Mouse (Mus musculus): ENCODE measurements at regions not wholly inside any gene's neighbourhood (a gene's known extent, or its start where the extent isn't known, plus 50 kb on each side); places are given as distances from the start of the nearest gene placed in this dataset.

- no peaks in the 10 kb centered on the region for H3K9me3 ChIP-seq
- no peak overlapping the region for H3K27ac ChIP-seq (replicated peaks)
- no peak overlapping the region for H3K4me2 ChIP-seq (replicated peaks)
- no peaks in the 10 kb centered on the region for H3K27me3 ChIP-seq
- H3K9ac ChIP-seq (replicated peaks), result no peak overlapping the region
- no peak overlapping the region for H3K4me3 ChIP-seq
- 0 out of 2 replicates have a peak, but pooled peaks have one; percentile 34 for ATAC-seq (ENCODE audit: low FRiP score, low read depth)
- 70% methylated on average over 4 of the region's 4 CpGs for WGBS
- no peaks in the 10 kb centered on the region for H3K4me1 ChIP-seq
- H3K36me3 ChIP-seq, result no peaks in the 10 kb centered on the region
These were observed 685.5 kb upstream of the Tenm3 start for GRCm38 (mm10) chr8:49529294-49529693.

DNA sequence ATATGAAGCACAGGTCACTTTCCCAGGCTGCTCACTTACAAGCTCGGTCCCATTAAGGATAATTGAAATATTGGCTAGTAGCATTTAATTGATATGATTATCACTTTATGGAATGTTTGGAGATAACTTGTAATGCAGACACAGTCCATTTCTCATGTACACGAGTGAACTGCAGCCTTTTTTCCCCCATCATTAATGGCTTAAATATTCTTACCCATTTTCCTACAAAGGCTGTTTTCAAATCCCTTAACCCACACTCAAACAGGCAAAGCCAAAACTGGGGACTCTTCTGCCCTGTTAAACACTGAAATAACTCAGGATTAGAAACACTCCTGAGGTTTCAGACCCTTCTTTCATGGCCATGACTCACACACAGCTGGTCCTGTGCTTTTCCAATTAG lies 649.2 kb upstream of the Tenm3 start:
- no peak for ATAC-seq (ENCODE audit: low FRiP score, low read depth)
- no peak overlapping the region for H3K9ac ChIP-seq (replicated peaks)
- H3K27me3 ChIP-seq, result no peaks in the 10 kb centered on the region
- no peaks in the 10 kb centered on the region for H3K9me3 ChIP-seq
- no peak overlapping the region for H3K27ac ChIP-seq (replicated peaks)
- no peaks in the 10 kb centered on the region for H3K4me1 ChIP-seq
- no peak overlapping the region for H3K4me2 ChIP-seq (replicated peaks)
- H3K4me3 ChIP-seq, result no peak overlapping the region
- H3K36me3 ChIP-seq, result no peaks in the 10 kb centered on the region
- 60% methylated on average over 2 of the region's 2 CpGs for WGBS

GRCm38 (mm10) chr8:49485284-49485683 lies 641.5 kb upstream of the Tenm3 start:
- Histone ChIP-seq H3K4me3 (no peak overlapping the region), H3K4me1 (0 out of 2 replicates have a peak, but pooled peaks cover 2% of the 10 kb centered on the region), H3K4me2 (replicated peaks) (no peak overlapping the region), H3K36me3 (no peaks in the 10 kb centered on the region), H3K9me3 (no peaks in the 10 kb centered on the region), H3K9ac (replicated peaks) (no peak overlapping the region), H3K27me3 (no peaks in the 10 kb centered on the region), H3K27ac (replicated peaks) (no peak overlapping the region)
- no peak for ATAC-seq (ENCODE audit: low FRiP score, low read depth)
- WGBS, result 68% methylated on average over 4 of the region's 4 CpGs

DNA sequence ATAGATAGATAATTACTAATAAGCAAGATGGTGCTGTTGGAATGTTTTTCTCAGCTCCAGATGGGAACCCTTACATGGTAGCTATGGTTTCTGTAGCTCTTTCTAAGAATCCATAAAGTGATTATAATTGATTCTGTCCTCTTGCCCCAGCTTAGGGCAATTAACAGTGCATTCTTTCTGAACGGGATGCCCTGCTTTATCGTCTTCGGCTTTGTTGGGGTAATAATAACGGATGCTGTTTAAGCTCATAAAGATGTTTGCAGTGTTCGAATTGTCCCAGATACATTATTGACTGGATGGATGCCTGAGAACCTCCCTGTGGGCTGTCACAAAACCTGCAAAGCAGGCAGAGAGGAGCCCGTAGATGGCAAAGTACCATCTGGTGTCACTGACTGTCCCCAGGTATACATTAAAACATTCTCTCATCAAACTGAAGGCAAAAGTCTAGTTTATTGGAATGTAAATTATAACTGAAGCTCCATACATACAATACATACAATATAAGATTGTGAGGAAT lies 637.8 kb upstream of the Tenm3 start:
- no peak overlapping the region for H3K9ac ChIP-seq (replicated peaks)
- H3K27me3 ChIP-seq, result no peaks in the 10 kb centered on the region
- H3K9me3 ChIP-seq, result no peaks in the 10 kb centered on the region
- H3K36me3 ChIP-seq, result no peaks in the 10 kb centered on the region
- H3K4me3 ChIP-seq, result no peak overlapping the region
- no peak for ATAC-seq (ENCODE audit: low FRiP score, low read depth)
- H3K4me1 ChIP-seq, result 0 out of 2 replicates have a peak, but pooled peaks cover 2% of the 10 kb centered on the region
- 66% methylated on average over 6 of the region's 6 CpGs for WGBS
- H3K27ac ChIP-seq (replicated peaks), result no peak overlapping the region
- H3K4me2 ChIP-seq (replicated peaks), result no peak overlapping the region

- Histone ChIP-seq H3K36me3 (no peaks in the 10 kb centered on the region), H3K4me3 (no peak overlapping the region), H3K4me2 (replicated peaks) (no peak overlapping the region), H3K9me3 (no peaks in the 10 kb centered on the region), H3K9ac (replicated peaks) (no peak overlapping the region), H3K27me3 (no peaks in the 10 kb centered on the region), H3K4me1 (peaks cover 22% of the 10 kb centered on the region), H3K27ac (replicated peaks) (no peak overlapping the region)
- no peak for ATAC-seq (ENCODE audit: low FRiP score, low read depth)
- 36% methylated on average over 14 of the region's 14 CpGs for WGBS
These were observed 622.3 kb upstream of the Tenm3 start for GRCm38 (mm10) chr8:49465911-49466518.

DNA sequence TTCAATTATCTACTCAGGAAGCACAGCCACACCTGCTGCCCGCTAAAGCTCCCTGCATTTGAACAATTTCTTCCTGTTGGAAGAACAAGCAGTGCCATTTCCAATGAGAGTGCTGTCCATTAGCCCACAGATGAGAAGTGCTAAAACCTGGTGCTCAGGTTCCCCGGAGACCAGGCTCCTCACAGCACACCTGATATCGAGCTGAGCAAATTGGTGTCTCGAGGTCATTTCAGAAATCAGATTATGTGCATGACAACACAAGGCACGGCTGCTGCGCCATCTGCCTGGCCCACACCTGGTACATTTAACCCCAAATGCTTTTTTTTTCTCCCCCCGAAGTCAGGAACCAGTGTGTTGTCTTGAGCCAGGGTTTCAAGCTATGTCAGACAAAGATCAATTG lies 621.3 kb upstream of the Tenm3 start:
- Histone ChIP-seq H3K36me3 (no peaks in the 10 kb centered on the region), H3K9me3 (no peaks in the 10 kb centered on the region), H3K4me1 (peaks cover 22% of the 10 kb centered on the region), H3K4me2 (replicated peaks) (no peak overlapping the region), H3K4me3 (no peak overlapping the region), H3K9ac (replicated peaks) (no peak overlapping the region), H3K27ac (replicated peaks) (no peak overlapping the region), H3K27me3 (no peaks in the 10 kb centered on the region)
- ATAC-seq (ENCODE audit: low FRiP score, low read depth), result 0 out of 2 replicates have a peak, but pooled peaks have one; percentile 13
- WGBS, result 58% methylated on average over 7 of the region's 7 CpGs

GRCm38 (mm10) chr8:49462602-49463001 lies 618.9 kb upstream of the Tenm3 start:
- peak overlapping the region; percentile 58; the same call in 1 of the 2 replicates for H3K27ac ChIP-seq (replicated peaks)
- WGBS, result 38% methylated on average over 8 of the region's 8 CpGs
- peaks cover 22% of the 10 kb centered on the region for H3K4me1 ChIP-seq
- H3K9me3 ChIP-seq, result no peaks in the 10 kb centered on the region
- no peak overlapping the region for H3K9ac ChIP-seq (replicated peaks)
- no peaks in the 10 kb centered on the region for H3K27me3 ChIP-seq
- H3K36me3 ChIP-seq, result no peaks in the 10 kb centered on the region
- no peak overlapping the region for H3K4me3 ChIP-seq
- no peak for ATAC-seq (ENCODE audit: low FRiP score, low read depth)
- 0 out of 2 replicates have a peak overlapping the region, but pooled peaks have one; percentile 2 for H3K4me2 ChIP-seq (replicated peaks)

DNA sequence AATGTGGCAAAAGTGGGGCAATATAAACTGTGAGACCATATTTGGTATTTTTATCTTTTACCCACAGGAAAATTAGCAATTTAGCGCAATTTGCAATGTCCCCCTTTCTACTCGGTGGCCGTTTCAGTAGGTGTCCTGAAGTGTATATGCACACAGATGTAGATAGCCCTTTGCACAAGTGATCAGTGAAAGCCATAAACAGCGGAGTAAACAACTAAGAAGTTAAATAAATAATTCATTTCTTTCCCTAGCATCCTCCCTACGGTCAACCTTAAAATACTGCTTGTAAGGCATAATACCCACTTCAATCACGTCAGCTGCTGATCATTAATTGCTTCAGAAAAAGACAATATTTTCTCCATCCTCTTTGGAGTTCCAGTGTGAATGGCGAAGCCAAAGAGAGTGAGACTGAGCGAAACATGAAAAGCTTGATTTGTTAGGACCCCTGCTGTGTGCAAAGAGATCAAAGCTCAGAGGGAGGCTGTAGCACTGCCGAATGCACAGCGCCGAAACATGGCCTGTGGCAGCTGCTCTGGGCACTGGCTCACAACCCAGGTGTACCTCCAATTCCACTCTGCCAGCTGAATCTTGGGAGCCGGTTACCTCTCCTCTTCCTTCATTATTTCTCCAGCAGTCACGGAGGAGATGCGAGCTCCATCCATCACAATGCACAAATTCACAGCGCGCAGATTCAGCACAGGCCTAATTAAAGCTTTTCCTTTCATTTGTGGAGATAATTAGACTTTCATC lies 618.1 kb upstream of the Tenm3 start:
- Histone ChIP-seq H3K4me3 (peak overlapping the region; percentile 8; the same call in 1 of the 2 replicates), H3K27ac (replicated peaks) (peak overlapping the region; percentile 61), H3K36me3 (no peaks in the 10 kb centered on the region), H3K4me1 (peaks cover 22% of the 10 kb centered on the region), H3K9ac (replicated peaks) (no peak overlapping the region), H3K9me3 (no peaks in the 10 kb centered on the region), H3K4me2 (replicated peaks) (peak overlapping the region; percentile 40), H3K27me3 (no peaks in the 10 kb centered on the region)
- peak; percentile 87 for ATAC-seq (ENCODE audit: low FRiP score, low read depth)
- WGBS, result 14% methylated on average over 16 of the region's 16 CpGs

- H3K4me3 ChIP-seq, result no peak overlapping the region
- H3K4me1 ChIP-seq, result 0 out of 2 replicates have a peak, but pooled peaks cover 9% of the 10 kb centered on the region
- no peaks in the 10 kb centered on the region for H3K36me3 ChIP-seq
- H3K9ac ChIP-seq (replicated peaks), result no peak overlapping the region
- no peak overlapping the region for H3K27ac ChIP-seq (replicated peaks)
- peaks cover 4% of the 10 kb centered on the region; the same call in 1 of the 2 replicates for H3K27me3 ChIP-seq
- H3K4me2 ChIP-seq (replicated peaks), result no peak overlapping the region
- no peaks in the 10 kb centered on the region for H3K9me3 ChIP-seq
- WGBS, result 39% methylated on average over 5 of the region's 5 CpGs
- ATAC-seq (ENCODE audit: low FRiP score, low read depth), result peak; percentile 34; the same call in 1 of the 2 replicates
These were observed 601.7 kb upstream of the Tenm3 start for GRCm38 (mm10) chr8:49445444-49445843.

DNA sequence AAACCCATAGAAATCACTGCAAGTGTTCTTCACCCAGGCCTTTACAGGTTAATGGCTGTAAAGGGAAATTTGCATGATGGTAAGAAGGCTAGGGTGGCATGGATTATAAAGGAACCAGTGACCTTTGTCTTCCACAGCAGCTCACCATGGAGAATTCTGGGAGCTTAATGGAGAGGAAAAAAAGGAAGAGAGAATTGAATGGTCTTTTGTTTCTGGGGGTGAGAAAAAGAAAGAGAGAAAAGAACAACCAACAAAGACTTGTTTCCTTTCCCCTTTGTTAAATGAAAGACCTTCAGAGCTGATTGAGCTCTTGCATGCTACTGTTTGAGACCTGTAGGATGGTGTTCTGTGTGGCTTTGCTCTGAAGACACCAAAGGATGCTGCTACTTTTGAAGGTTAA lies 597.5 kb upstream of the Tenm3 start:
- ATAC-seq (ENCODE audit: low FRiP score, low read depth), result no peak
- H3K9ac ChIP-seq (replicated peaks), result no peak overlapping the region
- H3K4me3 ChIP-seq, result no peak overlapping the region

DNA sequence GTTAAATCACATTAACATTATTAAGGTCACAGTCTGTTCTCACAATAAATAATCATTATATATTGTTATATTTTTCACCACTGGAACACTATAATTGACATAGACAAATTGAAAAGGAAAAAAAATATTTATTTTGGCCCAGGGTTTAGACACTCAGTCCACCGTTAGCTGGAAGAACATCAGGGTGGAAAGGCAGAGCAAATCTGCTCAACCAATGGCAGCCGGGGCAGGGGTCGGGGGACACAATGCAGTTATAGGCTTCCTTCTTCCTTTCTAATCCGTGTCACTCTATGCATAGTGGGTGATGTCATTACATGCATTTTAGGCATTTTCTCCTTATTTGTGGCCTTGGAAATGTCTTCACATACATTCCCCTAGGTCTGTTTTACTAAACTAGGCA lies 552.8 kb upstream of the Tenm3 start:
- H3K27ac ChIP-seq (replicated peaks), result no peak overlapping the region
- H3K27me3 ChIP-seq, result no peaks in the 10 kb centered on the region
- no peak for ATAC-seq (ENCODE audit: low FRiP score, low read depth)
- no peaks in the 10 kb centered on the region for H3K4me1 ChIP-seq
- no peak overlapping the region for H3K4me3 ChIP-seq
- no peaks in the 10 kb centered on the region for H3K36me3 ChIP-seq
- no peak overlapping the region for H3K9ac ChIP-seq (replicated peaks)
- no peak overlapping the region for H3K4me2 ChIP-seq (replicated peaks)
- WGBS, result 77% methylated on average over 4 of the region's 4 CpGs
- H3K9me3 ChIP-seq, result no peaks in the 10 kb centered on the region

More for the DNA sequence above, 597.5 kb upstream of the Tenm3 start:
- H3K4me1 ChIP-seq, result 0 out of 2 replicates have a peak, but pooled peaks cover 9% of the 10 kb centered on the region
- no peak overlapping the region for H3K4me2 ChIP-seq (replicated peaks)
- peaks cover 4% of the 10 kb centered on the region; the same call in 1 of the 2 replicates for H3K27me3 ChIP-seq
- H3K27ac ChIP-seq (replicated peaks), result no peak overlapping the region
- no peaks in the 10 kb centered on the region for H3K36me3 ChIP-seq
- H3K9me3 ChIP-seq, result no peaks in the 10 kb centered on the region

DNA sequence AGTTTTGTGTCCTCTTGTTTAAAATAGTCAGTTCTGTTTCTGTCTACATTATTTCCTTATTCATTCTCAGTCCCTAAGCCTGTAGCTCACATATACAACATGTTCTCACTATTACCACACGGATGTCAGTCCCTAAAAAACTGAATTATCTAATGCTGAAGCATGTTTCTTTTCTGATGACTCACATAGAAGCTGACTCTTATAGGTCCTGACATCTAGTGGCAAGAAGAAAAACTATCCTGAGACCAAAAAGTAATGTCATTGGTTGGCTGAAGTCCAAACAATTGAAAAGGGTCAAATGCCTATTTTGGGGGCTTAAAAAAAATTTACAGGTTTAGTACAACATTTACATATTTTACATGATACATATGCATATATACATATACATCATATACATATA lies 551.3 kb upstream of the Tenm3 start:
- no peaks in the 10 kb centered on the region for H3K27me3 ChIP-seq
- H3K36me3 ChIP-seq, result no peaks in the 10 kb centered on the region
- ATAC-seq (ENCODE audit: low FRiP score, low read depth), result no peak
- no peaks in the 10 kb centered on the region for H3K9me3 ChIP-seq
- H3K4me2 ChIP-seq (replicated peaks), result no peak overlapping the region
- H3K27ac ChIP-seq (replicated peaks), result no peak overlapping the region
- WGBS, result 34% methylated on average over 1 of the region's 1 CpGs
- H3K9ac ChIP-seq (replicated peaks), result no peak overlapping the region
- H3K4me3 ChIP-seq, result no peak overlapping the region
- no peaks in the 10 kb centered on the region for H3K4me1 ChIP-seq
